In genomic region chr9:122629171-122629904, GRCm38 (mm10) we compare ENCODE assay signal across 11 mouse cellular contexts.
DNase-seq lines count a peak whose midpoint lies in the region; ATAC-seq and TF ChIP-seq lines count a peak whose summit lies in the region.
"Had no signal": no experiment of that assay in that cellular context is flagged by ENCODE, and none has a peak within 500 bp of the region (broad histone marks: within the 10 kb centered on the region; RNA-seq: fewer than 3 reads in every experiment).

No protein-coding gene starts in this region.

- WGBS in midbrain, postnatal 0 days: 22% methylated on average over 18 of the region's 18 CpGs

- H3K4me3 ChIP-seq in midbrain, postnatal 0 days (ENCODE audit: low read depth, low read length): no peak overlapping the region
- H3K4me3 ChIP-seq: heart, embryonic 15.5 days had no signal

- peak; percentile 45 for DNase-seq in layer of hippocampus, adult 11-12 months (ENCODE audit: low spot score)
- no peak for DNase-seq in layer of hippocampus, postnatal 25 days (ENCODE audit: extremely low spot score in 1 of 2, low spot score in 1 of 2)
- DNase-seq in NIH3T3 (ENCODE audit: low read depth): peak; percentile 27
- peak; percentile 44 to 49 for DNase-seq in frontal cortex, postnatal 25 days (ENCODE audit: low spot score in 2 of 2)
- DNase-seq in midbrain, postnatal 0 days (ENCODE audit: low spot score): peak; percentile 19
- no peak for DNase-seq in embryo, embryonic 11 days
- no peak for DNase-seq in gastrocnemius, postnatal 4 days (ENCODE audit: low spot score in 2 of 2)
- DNase-seq: thymus, adult 18-20 months had no signal

- H3K27me3 ChIP-seq in midbrain, postnatal 0 days (ENCODE audit: insufficient read depth, low read length): no peaks in the 10 kb centered on the region; the same call in 1 of the 2 replicates

- TF ChIP-seq CTCF in midbrain, postnatal 0 days (IDR thresholded peaks at IDR 0.05): no peak

- ATAC-seq in midbrain, postnatal 0 days (ENCODE audit: low FRiP score): peak; percentile 38; the same call in 1 of the 2 replicates
- ATAC-seq in erythroid progenitor cell, adult 5-6 weeks (replicated peaks; ENCODE audit: low FRiP score, poor library complexity, severe bottlenecking): no peak

- H3K36me3 ChIP-seq in midbrain, postnatal 0 days (ENCODE audit: insufficient read depth, low read length): no peaks in the 10 kb centered on the region
- H3K36me3 ChIP-seq: heart, embryonic 15.5 days had no signal

- H3K4me2 ChIP-seq in midbrain, postnatal 0 days (ENCODE audit: low read depth, low read length, poor library complexity, severe bottlenecking): 0 out of 2 replicates have a peak overlapping the region, but pooled peaks have one; percentile 15
- H3K4me2 ChIP-seq: heart, embryonic 15.5 days had no signal

- H3K4me1 ChIP-seq in midbrain, postnatal 0 days (ENCODE audit: insufficient read depth, low read length): peaks cover 6% of the 10 kb centered on the region; the same call in 1 of the 2 replicates

- H3K27ac ChIP-seq in midbrain, postnatal 0 days (ENCODE audit: low read depth, low read length): no peak overlapping the region
- H3K27ac ChIP-seq: heart, embryonic 15.5 days; liver, embryonic 14.5 days had no signal

- no peak overlapping the region; the same call in 1 of the 2 replicates for H3K9ac ChIP-seq in midbrain, postnatal 0 days (replicated peaks; ENCODE audit: low read length, poor library complexity, severe bottlenecking)
- H3K9ac ChIP-seq: heart, embryonic 15.5 days; liver, embryonic 14.5 days had no signal

- H3K9me3 ChIP-seq in midbrain, postnatal 0 days (ENCODE audit: low read length): no peaks in the 10 kb centered on the region
- H3K9me3 ChIP-seq: heart, embryonic 15.5 days had no signal

Comparison
In these comparisons a context has a peak if more than half of its experiments do, and no peak if none do; other contexts are left out.
1. DNase-seq: peak in layer of hippocampus, adult 11-12 months (single experiment), NIH3T3 (single experiment), frontal cortex, postnatal 25 days (2 of 2) and midbrain, postnatal 0 days (single experiment); none in layer of hippocampus, postnatal 25 days (0 of 2), embryo, embryonic 11 days (single experiment) and gastrocnemius, postnatal 4 days (0 of 2).